Mouse (Mus musculus): ENCODE measurements around the gene Gnb1l. TPM values are rescaled to one million over a fixed set of nuclear protein-coding genes. Genes with fewer than 3 reads are reported as not detected.

The Gnb1l gene
- 16.9 and 18.6 TPM in 2 replicates for polyA plus RNA-seq (2014; fragmentation: Nextera tagmentation; extraction: Ambion mirVana)

DNA sequence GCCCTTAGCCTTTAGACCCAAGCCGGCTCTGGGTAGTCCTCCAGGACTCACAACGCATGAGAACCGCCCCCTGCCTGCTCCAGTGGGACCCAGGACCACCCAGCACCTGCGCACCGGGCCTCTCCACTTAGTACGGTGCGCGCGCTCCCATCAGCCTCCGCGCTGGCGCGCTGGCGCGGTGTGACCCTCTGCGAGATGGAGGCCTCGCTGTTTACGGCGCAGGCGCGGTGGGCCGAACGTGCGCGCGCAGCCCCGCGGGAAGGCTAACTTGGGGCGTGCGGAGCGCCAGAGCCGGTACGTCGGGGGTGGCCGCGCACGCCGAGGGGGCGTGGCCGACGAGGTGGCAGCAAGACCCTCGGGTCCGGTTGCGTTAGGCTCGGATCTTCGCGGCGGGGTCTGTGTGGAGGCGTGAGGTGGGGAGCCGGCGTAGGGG, at the start of gene Gnb1l, which contains the start of gene Rtl10:
Gene Gnb1l, plus strand, starts transcription at position 156 of the 433 bp plus-strand sequence.
Gene Rtl10, plus strand, starts transcription at position 344 of the 433 bp plus-strand sequence.
- under 1% methylated on average over 47 of the region's 51 CpGs for WGBS
- Histone ChIP-seq H3K27me3 (replicated peaks; ENCODE audit: control insufficient read depth, insufficient read depth, low read length) (no peaks in the 10 kb centered on the region), H3K4me2 (ENCODE audit: low read length) (peak within 1 kb of the TSS; percentile 88), H3K36me3 (ENCODE audit: control insufficient read depth, insufficient read depth, low read length) (peaks cover 23% of the 10 kb centered on the region), H3K4me1 (replicated peaks; ENCODE audit: control insufficient read depth, insufficient read depth, low read length) (peaks cover 17% of the 10 kb centered on the region), H3K4me3 (ENCODE audit: low read depth, low read length) (peak within 1 kb of the TSS; percentile 73), H3K27ac (ENCODE audit: low read depth) (peak within 1 kb of the TSS; percentile 84), H3K9ac (ENCODE audit: low read length) (peak within 1 kb of the TSS; percentile 83), H3K9me3 (ENCODE audit: control insufficient read depth, low read length) (no peaks in the 10 kb centered on the region)
- ATAC-seq (replicated peaks; ENCODE audit: low FRiP score, low TSS enrichment, low read depth) (peak; percentile 94), DNase-seq (ENCODE audit: low spot score) (peak; percentile 95)

DNA sequence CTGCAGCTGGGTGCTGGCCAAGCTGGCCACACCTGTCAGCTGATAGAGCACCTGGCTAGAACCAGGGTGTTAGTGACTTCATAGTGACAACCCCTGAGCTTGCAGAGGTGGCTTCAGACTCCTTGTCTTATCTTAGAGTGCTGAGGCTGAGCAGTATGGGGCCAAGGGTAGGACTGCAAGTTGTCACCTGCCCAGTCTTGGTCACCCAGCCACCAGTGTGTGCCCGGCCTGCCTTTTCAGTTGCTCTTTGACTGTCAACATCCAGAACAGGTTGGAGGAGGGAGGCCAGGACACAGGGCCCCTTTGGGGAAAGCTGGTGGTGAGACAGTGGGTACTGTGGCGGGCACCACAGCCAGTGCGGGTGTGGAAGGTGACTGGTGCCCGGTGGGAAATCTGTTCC, 49.5 kb upstream of the Gnb1l start:
- H3K9me3 ChIP-seq (ENCODE audit: control insufficient read depth, low read length): no peaks in the 10 kb centered on the region
- no peak for ATAC-seq (replicated peaks; ENCODE audit: low FRiP score, low TSS enrichment, low read depth)
- no peak overlapping the region for H3K27ac ChIP-seq (ENCODE audit: low read depth)
- H3K36me3 ChIP-seq (ENCODE audit: control insufficient read depth, insufficient read depth, low read length): no peaks in the 10 kb centered on the region
- H3K27me3 ChIP-seq (replicated peaks; ENCODE audit: control insufficient read depth, insufficient read depth, low read length): no peaks in the 10 kb centered on the region
- 94% methylated on average over 4 of the region's 4 CpGs for WGBS
- H3K4me3 ChIP-seq (ENCODE audit: low read depth, low read length): no peak overlapping the region
- H3K4me1 ChIP-seq (replicated peaks; ENCODE audit: control insufficient read depth, insufficient read depth, low read length): peaks cover 13% of the 10 kb centered on the region
- H3K9ac ChIP-seq (ENCODE audit: low read length): no peak overlapping the region
- no peak for DNase-seq (ENCODE audit: low spot score)
- H3K4me2 ChIP-seq (ENCODE audit: low read length): no peak overlapping the region

DNA sequence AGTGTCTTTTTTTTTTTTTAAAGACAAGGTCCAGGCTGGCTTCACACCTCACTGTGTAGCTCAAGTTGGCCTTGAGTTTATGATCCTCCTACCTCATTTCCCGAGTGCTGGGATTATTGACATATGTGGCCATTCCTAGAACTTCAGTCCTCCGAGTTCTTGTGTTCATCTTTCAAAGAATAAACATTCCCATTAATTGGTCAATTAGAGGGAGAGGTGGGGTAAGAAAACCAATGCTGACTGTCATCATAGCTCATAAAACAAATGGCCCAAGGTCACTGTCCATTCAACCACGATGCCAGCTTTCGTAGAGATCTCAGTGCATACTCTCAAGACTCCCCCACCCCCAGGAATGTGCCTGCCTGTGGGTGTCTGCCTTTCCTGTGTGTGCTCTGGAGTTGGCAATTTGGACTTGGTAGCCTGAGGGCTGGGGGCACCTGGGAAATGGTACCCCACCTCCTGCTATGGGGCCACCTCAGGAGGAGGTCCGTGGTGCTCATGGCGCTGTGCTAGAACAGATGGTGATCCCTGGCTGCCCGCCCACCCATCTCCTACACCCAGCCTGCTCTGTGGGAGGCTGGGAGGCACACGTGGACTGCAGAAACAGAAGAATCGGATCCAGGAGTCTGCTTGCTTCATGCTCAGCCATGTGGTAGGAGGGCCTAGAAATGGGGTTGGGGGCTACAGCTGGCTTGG, 46.9 kb upstream of the Gnb1l start:
- WGBS: 52% methylated on average over 9 of the region's 9 CpGs

DNA sequence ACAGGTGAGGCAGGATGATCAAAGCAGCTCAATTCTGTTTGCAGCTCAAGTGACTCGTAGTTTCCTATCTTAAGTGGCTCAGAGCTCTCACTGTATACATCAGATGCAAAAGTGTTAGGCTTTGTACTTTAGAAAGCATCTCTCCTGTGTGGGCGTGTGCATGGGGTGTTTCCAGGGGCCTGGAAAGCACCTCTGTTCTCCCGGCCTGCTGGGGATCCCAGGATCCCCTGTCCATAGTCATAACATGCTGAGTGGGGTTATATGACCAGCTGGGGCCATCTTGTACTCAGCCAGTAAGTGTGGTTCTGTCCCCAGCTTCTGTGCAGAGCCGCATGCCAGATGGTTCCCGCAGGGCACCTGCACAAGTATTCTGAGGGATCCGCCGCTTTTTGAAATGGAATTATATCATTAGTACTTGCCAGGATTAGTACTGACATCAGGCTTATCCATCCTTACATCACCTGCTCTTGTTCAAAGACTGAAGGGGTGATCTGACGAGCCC, 46.1 kb upstream of the Gnb1l start:
- no peak overlapping the region for H3K4me2 ChIP-seq (ENCODE audit: low read length)
- 80% methylated on average over 8 of the region's 8 CpGs for WGBS

More for the DNA sequence above, 46.9 kb upstream of the Gnb1l start:
- H3K9me3 ChIP-seq (ENCODE audit: control insufficient read depth, low read length): no peaks in the 10 kb centered on the region
- no peak for ATAC-seq (replicated peaks; ENCODE audit: low FRiP score, low TSS enrichment, low read depth)
- H3K4me1 ChIP-seq (replicated peaks; ENCODE audit: control insufficient read depth, insufficient read depth, low read length): peaks cover 13% of the 10 kb centered on the region
- no peaks in the 10 kb centered on the region for H3K27me3 ChIP-seq (replicated peaks; ENCODE audit: control insufficient read depth, insufficient read depth, low read length)
- no peak overlapping the region for H3K4me2 ChIP-seq (ENCODE audit: low read length)
- no peak for DNase-seq (ENCODE audit: low spot score)
- H3K9ac ChIP-seq (ENCODE audit: low read length): no peak overlapping the region
- no peak overlapping the region for H3K4me3 ChIP-seq (ENCODE audit: low read depth, low read length)
- no peak overlapping the region for H3K27ac ChIP-seq (ENCODE audit: low read depth)
- peaks cover 5% of the 10 kb centered on the region; the same call in 1 of the 2 replicates for H3K36me3 ChIP-seq (ENCODE audit: control insufficient read depth, insufficient read depth, low read length)

DNA sequence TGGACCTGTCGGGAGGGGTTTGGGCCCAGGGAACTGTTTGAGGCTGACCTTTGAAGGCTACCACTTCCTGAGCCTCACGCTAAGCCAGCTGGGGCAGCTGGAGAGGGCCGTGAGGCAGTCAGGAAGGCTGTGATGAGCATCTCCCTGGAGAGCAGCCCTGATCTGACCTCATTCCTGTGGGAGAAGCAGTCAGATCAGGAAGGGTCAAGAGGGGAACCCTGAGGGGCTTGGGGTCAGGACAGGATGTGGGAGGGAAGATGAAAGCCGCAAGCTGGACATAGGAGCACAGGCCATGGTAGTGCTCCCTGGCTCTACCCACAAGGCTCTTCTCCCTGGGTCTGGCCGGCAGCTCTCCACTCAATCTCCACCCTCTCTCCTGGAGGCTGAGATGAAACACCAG, 44.7 kb upstream of the Gnb1l start:
- Histone ChIP-seq H3K27me3 (replicated peaks; ENCODE audit: control insufficient read depth, insufficient read depth, low read length) (no peaks in the 10 kb centered on the region), H3K4me1 (replicated peaks; ENCODE audit: control insufficient read depth, insufficient read depth, low read length) (no peaks in the 10 kb centered on the region), H3K27ac (ENCODE audit: low read depth) (no peak overlapping the region), H3K9me3 (ENCODE audit: control insufficient read depth, low read length) (no peaks in the 10 kb centered on the region), H3K36me3 (ENCODE audit: control insufficient read depth, insufficient read depth, low read length) (peaks cover 12% of the 10 kb centered on the region; the same call in 1 of the 2 replicates), H3K9ac (ENCODE audit: low read length) (no peak overlapping the region), H3K4me2 (ENCODE audit: low read length) (no peak overlapping the region), H3K4me3 (ENCODE audit: low read depth, low read length) (no peak overlapping the region)
- WGBS: 34% methylated on average over 5 of the region's 5 CpGs
- no peak for ATAC-seq (replicated peaks; ENCODE audit: low FRiP score, low TSS enrichment, low read depth)
- no peak for DNase-seq (ENCODE audit: low spot score)

More for the DNA sequence above, 46.1 kb upstream of the Gnb1l start:
- Histone ChIP-seq H3K4me3 (ENCODE audit: low read depth, low read length) (no peak overlapping the region), H3K36me3 (ENCODE audit: control insufficient read depth, insufficient read depth, low read length) (peaks cover 12% of the 10 kb centered on the region; the same call in 1 of the 2 replicates), H3K27ac (ENCODE audit: low read depth) (no peak overlapping the region), H3K9me3 (ENCODE audit: control insufficient read depth, low read length) (no peaks in the 10 kb centered on the region), H3K27me3 (replicated peaks; ENCODE audit: control insufficient read depth, insufficient read depth, low read length) (no peaks in the 10 kb centered on the region), H3K4me1 (replicated peaks; ENCODE audit: control insufficient read depth, insufficient read depth, low read length) (peaks cover 9% of the 10 kb centered on the region), H3K9ac (ENCODE audit: low read length) (no peak overlapping the region)
- no peak for DNase-seq (ENCODE audit: low spot score)
- no peak for ATAC-seq (replicated peaks; ENCODE audit: low FRiP score, low TSS enrichment, low read depth)

DNA sequence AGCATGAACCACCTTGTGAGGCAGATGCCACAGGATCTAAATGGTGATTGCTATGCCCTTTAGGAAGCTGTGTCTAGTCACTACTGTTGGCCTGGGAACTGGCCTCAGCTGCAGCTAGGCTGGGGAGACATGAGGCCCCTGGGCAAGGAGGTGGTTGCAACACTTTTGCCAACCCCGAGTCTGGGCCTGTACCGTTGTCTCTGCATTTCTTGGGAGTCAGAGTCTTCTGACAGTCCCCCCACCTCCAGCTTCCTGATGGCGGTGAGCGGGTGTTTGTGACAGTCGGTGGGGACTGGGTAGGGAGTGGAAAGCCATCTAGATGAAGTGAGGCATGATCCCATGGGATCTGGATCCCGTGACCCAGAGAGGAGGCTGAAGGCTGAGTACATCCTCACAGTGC, 43.1 kb upstream of the Gnb1l start:
- H3K27ac ChIP-seq (ENCODE audit: low read depth): no peak overlapping the region
- peaks cover 12% of the 10 kb centered on the region; the same call in 1 of the 2 replicates for H3K36me3 ChIP-seq (ENCODE audit: control insufficient read depth, insufficient read depth, low read length)
- H3K9me3 ChIP-seq (ENCODE audit: control insufficient read depth, low read length): no peaks in the 10 kb centered on the region
- no peaks in the 10 kb centered on the region for H3K27me3 ChIP-seq (replicated peaks; ENCODE audit: control insufficient read depth, insufficient read depth, low read length)
- WGBS: 84% methylated on average over 6 of the region's 6 CpGs
- ATAC-seq (replicated peaks; ENCODE audit: low FRiP score, low TSS enrichment, low read depth): no peak
- no peak overlapping the region for H3K9ac ChIP-seq (ENCODE audit: low read length)
- no peak overlapping the region for H3K4me3 ChIP-seq (ENCODE audit: low read depth, low read length)
- DNase-seq (ENCODE audit: low spot score): no peak
- no peak overlapping the region for H3K4me2 ChIP-seq (ENCODE audit: low read length)
- H3K4me1 ChIP-seq (replicated peaks; ENCODE audit: control insufficient read depth, insufficient read depth, low read length): peaks cover 14% of the 10 kb centered on the region

DNA sequence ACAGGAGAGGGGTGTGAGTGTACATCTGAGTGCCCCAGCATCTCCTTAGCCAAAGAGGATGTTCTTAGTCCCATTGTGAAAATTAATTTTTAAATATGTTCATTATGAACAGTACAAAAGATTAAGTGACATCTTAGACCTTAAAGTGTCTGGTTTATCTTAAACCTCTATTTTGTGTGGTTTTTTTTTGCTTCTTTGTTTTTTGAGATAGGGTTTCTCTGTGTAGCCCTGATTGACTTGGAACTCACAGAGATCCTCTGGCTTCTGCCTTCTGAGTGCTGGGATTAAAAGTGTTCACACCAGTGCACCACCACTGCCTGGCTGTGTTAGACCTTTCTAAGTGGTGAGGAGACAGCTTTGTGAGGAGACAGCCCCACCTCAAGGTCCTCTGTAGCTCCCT, 39.9 kb upstream of the Gnb1l start:
- H3K27ac ChIP-seq (ENCODE audit: low read depth): no peak overlapping the region
- H3K9me3 ChIP-seq (ENCODE audit: control insufficient read depth, low read length): no peaks in the 10 kb centered on the region
- peaks cover 14% of the 10 kb centered on the region for H3K4me1 ChIP-seq (replicated peaks; ENCODE audit: control insufficient read depth, insufficient read depth, low read length)
- no peak overlapping the region for H3K4me2 ChIP-seq (ENCODE audit: low read length)
- no peaks in the 10 kb centered on the region for H3K27me3 ChIP-seq (replicated peaks; ENCODE audit: control insufficient read depth, insufficient read depth, low read length)
- peaks cover 12% of the 10 kb centered on the region; the same call in 1 of the 2 replicates for H3K36me3 ChIP-seq (ENCODE audit: control insufficient read depth, insufficient read depth, low read length)
- H3K9ac ChIP-seq (ENCODE audit: low read length): no peak overlapping the region
- H3K4me3 ChIP-seq (ENCODE audit: low read depth, low read length): no peak overlapping the region
- ATAC-seq (replicated peaks; ENCODE audit: low FRiP score, low TSS enrichment, low read depth) (no peak), DNase-seq (ENCODE audit: low spot score) (no peak)

DNA sequence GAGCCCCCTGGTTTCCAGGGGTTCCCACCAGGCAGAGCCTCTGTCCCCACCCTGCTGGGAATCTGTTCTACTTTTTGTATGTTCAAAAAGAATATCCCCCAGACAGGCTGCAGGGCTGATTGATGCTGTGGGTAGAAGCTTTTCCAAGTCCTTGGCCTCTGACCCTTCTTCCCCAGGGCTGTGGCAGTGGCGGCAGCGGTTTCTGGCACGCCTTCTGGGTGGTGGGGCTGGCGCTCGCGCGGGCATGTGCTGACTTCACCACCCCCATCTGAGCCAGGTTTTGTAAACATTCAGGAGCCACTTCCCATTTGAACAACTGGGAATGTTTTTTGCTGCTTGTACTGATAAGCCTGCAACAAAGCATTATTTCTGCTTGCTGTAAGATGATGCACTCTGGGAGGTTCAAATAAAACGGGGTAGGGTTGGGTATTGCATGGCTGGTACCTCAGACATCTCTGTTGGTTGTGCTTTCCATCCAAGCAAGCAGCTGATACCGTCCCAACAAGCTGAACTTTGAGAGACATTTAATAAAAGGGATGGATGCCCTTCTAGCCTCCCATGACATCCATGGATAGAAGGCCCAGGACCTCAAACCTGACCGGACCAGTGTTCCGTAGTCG, 39.1 kb upstream of the Gnb1l start:
- H3K9ac ChIP-seq (ENCODE audit: low read length): no peak overlapping the region
- H3K9me3 ChIP-seq (ENCODE audit: control insufficient read depth, low read length): no peaks in the 10 kb centered on the region
- 7% methylated on average over 12 of the region's 12 CpGs for WGBS
- H3K4me2 ChIP-seq (ENCODE audit: low read length): peak overlapping the region; percentile 38
- peaks cover 17% of the 10 kb centered on the region for H3K4me1 ChIP-seq (replicated peaks; ENCODE audit: control insufficient read depth, insufficient read depth, low read length)
- H3K36me3 ChIP-seq (ENCODE audit: control insufficient read depth, insufficient read depth, low read length): peaks cover 12% of the 10 kb centered on the region; the same call in 1 of the 2 replicates
- no peaks in the 10 kb centered on the region for H3K27me3 ChIP-seq (replicated peaks; ENCODE audit: control insufficient read depth, insufficient read depth, low read length)
- no peak overlapping the region for H3K4me3 ChIP-seq (ENCODE audit: low read depth, low read length)
- no peak for DNase-seq (ENCODE audit: low spot score)
- 0 out of 2 replicates have a peak, but pooled peaks have one; percentile 10 for ATAC-seq (replicated peaks; ENCODE audit: low FRiP score, low TSS enrichment, low read depth)
- peak overlapping the region; percentile 60; the same call in 1 of the 2 replicates for H3K27ac ChIP-seq (ENCODE audit: low read depth)
